Mouse (Mus musculus) left cerebral cortex, adult 9 months (tissue): Measurements from ENCODE around the gene Ncoa3.
A peak's percentile ranks its signal among the peaks of the same experiment; 100 is the strongest.

Experiments
- DNase-seq, 2 experiments: peaks; one replicate each; pipeline ENCODE4 v3.0.0; 2022; ENCODE audit warnings: low spot score in 2 of 2

Gene Ncoa3

GRCm38 (mm10) chr2:166001768-166002167 is 9.3 kb downstream of the Ncoa3 start:
- no peak for DNase-seq

GRCm38 (mm10) chr2:166002429-166002828 is 10.0 kb downstream of the Ncoa3 start:
- no peak for DNase-seq

- no peak for DNase-seq
Measured at GRCm38 (mm10) chr2:166003004-166003403, 10.6 kb downstream of the Ncoa3 start.

GRCm38 (mm10) chr2:166007046-166007445 is 14.6 kb downstream of the Ncoa3 start:
- DNase-seq = no peak

GRCm38 (mm10) chr2:166008558-166009392 is 16.3 kb downstream of the Ncoa3 start:
- DNase-seq = no peak

GRCm38 (mm10) chr2:166009393-166009947 is 17.0 kb downstream of the Ncoa3 start:
- peak in 1 of 2 experiments; percentile 59 for DNase-seq

GRCm38 (mm10) chr2:166010321-166010720 is 17.9 kb downstream of the Ncoa3 start:
- no peak for DNase-seq

GRCm38 (mm10) chr2:166011422-166011821 is 19.0 kb downstream of the Ncoa3 start:
- no peak for DNase-seq

GRCm38 (mm10) chr2:166012145-166012544 is 19.7 kb downstream of the Ncoa3 start:
- no peak for DNase-seq

GRCm38 (mm10) chr2:166018769-166019168 is 26.3 kb downstream of the Ncoa3 start:
- no peak for DNase-seq

- DNase-seq = no peak
Measured at GRCm38 (mm10) chr2:166020026-166020425, 27.6 kb downstream of the Ncoa3 start.

GRCm38 (mm10) chr2:166021073-166021610 is 28.7 kb downstream of the Ncoa3 start:
- no peak for DNase-seq

- DNase-seq = no peak
Measured at GRCm38 (mm10) chr2:166021642-166022041, 29.2 kb downstream of the Ncoa3 start.

GRCm38 (mm10) chr2:166022327-166022726 is 29.9 kb downstream of the Ncoa3 start:
- no peak for DNase-seq

- DNase-seq = no peak
Measured at GRCm38 (mm10) chr2:166024079-166024478, 31.6 kb downstream of the Ncoa3 start.

GRCm38 (mm10) chr2:166024621-166025020 is 32.2 kb downstream of the Ncoa3 start:
- DNase-seq = no peak

GRCm38 (mm10) chr2:166025943-166026342 is 33.5 kb downstream of the Ncoa3 start:
- DNase-seq = no peak

GRCm38 (mm10) chr2:166027834-166028233 is 35.4 kb downstream of the Ncoa3 start:
- no peak for DNase-seq

GRCm38 (mm10) chr2:166029232-166029631 is 36.8 kb downstream of the Ncoa3 start:
- no peak for DNase-seq

GRCm38 (mm10) chr2:166030256-166030995 is 38.0 kb downstream of the Ncoa3 start:
- DNase-seq = no peak

- DNase-seq = peak; percentile 45 to 67
Measured at GRCm38 (mm10) chr2:166031120-166031929, 38.9 kb downstream of the Ncoa3 start.
